Comparison of ENCODE assay signal across 15 mouse cellular contexts in the genomic region with DNA sequence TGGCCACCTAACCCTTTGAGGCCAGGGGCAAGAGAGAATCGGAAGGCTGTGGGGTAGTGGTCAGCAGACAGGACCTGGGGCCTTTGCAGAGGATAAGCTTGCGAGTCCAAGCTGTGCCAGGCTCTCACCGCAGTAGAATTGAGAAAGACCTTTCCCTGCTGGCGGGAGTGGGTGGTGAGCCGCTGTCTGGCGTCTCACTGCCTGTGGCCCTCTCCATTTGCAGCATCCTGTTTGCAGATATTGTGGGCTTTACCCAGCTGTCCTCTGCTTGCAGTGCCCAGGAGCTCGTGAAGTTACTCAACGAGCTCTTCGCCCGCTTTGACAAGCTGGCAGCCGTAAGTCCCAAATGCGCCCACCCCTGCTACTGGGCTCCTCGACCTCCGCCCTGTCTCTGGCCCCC. TPM values are rescaled to one million over a fixed set of nuclear protein-coding genes. Genes with fewer than 3 reads are reported as not detected.
DNase-seq lines count a peak whose midpoint lies in the region.
"Had no signal": no experiment of that assay in that cellular context is flagged by ENCODE, and none has a peak within 500 bp of the region (broad histone marks: within the 10 kb centered on the region; RNA-seq: fewer than 3 reads in every experiment).

No protein-coding gene starts in this region.

- DNase-seq in layer of hippocampus, adult 18-20 months (ENCODE audit: low spot score in 2 of 2) = peak; percentile 59 to 64
- no peak for DNase-seq in layer of hippocampus, postnatal 25 days (ENCODE audit: extremely low spot score in 1 of 2, low spot score in 1 of 2)
- peak; percentile 68 for DNase-seq in right cerebral cortex, adult 18-20 months
- no peak for DNase-seq in right cerebral cortex, postnatal 10 days (ENCODE audit: low spot score in 2 of 2)
- DNase-seq in layer of hippocampus, adult 9-11 months = peak; percentile 74
- no peak for DNase-seq in heart, adult 11 months
- no peak for DNase-seq in urinary bladder, postnatal 14 days (ENCODE audit: low spot score)
- DNase-seq: B cell, adult 2 months; cerebellum, adult 9-11 months; heart, adult 18-20 months; heart, postnatal 4 days; kidney, adult 11 months; liver; liver, postnatal 0 days; thymus, postnatal 25 days had no signal

RNA-seq across cellular contexts. Expression of a gene that starts 39.2 kb away (rescaled TPM):
- total RNA-seq in layer of hippocampus, adult 18-20 months (2021) = 1 to 10 TPM; 8.0 to 8.5 TPM
- total RNA-seq in layer of hippocampus, postnatal 25 days (2021) = 10 to 100 TPM in 1 of 2 experiments, 1 to 10 TPM in 1; 8.5 to 10.1 TPM

RNA-seq across cellular contexts. Expression of a gene that starts 39.5 kb away (rescaled TPM):
- total RNA-seq in layer of hippocampus, adult 18-20 months (2021) = 1 to 10 TPM; 3.5 to 4.8 TPM
- total RNA-seq in layer of hippocampus, postnatal 25 days (2021) = 1 to 10 TPM; 3.4 to 4.6 TPM

Comparison
In these comparisons a context has a peak if more than half of its experiments do, and no peak if none do; other contexts are left out.
1. DNase-seq: peak in layer of hippocampus, adult 18-20 months (2 of 2), right cerebral cortex, adult 18-20 months (single experiment) and layer of hippocampus, adult 9-11 months (single experiment); none in layer of hippocampus, postnatal 25 days (0 of 2), right cerebral cortex, postnatal 10 days (0 of 2), heart, adult 11 months (single experiment) and urinary bladder, postnatal 14 days (single experiment).